Mouse (Mus musculus) gastrocnemius, adult 2 months (tissue): ENCODE measurements around the gene BC049715. TPM values are rescaled to one million over a fixed set of nuclear protein-coding genes. Genes with fewer than 3 reads are reported as not detected.

ENCODE experiments used
- DNase-seq: peaks from one replicate; pipeline ENCODE4 v3.0.0; 2022
- H3K27ac ChIP-seq: fragments of 200-600 bp; 2 replicates; pipeline ENCODE4 v1.8.1; 2022; ENCODE audit warnings: mild to moderate bottlenecking
- H3K4me3 ChIP-seq: fragments of 200-600 bp; 2 replicates; pipeline ENCODE4 v1.8.1; 2022; ENCODE audit warnings: mild to moderate bottlenecking, moderate library complexity
- CTCF ChIP-seq: fragments of 200-600 bp; IDR thresholded peaks from 2 replicates; pipeline ENCODE4 v1.8.1; 2022; ENCODE audit warnings: antibody characterized with exemption, mild to moderate bottlenecking, moderate library complexity
- intact Hi-C: fragments of 180-260 bp; cut with DNase I; formaldehyde crosslinking; loops from one replicate; pipeline ENCODE4 v1.15.1; 2025
- total RNA-seq, 2 experiments: library from RNA; stranded (reverse); gene quantifications; 2 replicates each; pipeline ENCODE4 v1.2.3; 2021

BC049715 gene
- total RNA-seq, 2 experiments from 2014 or later: 0.28 TPM; not detected in 1

- TF ChIP-seq CTCF: no peak
- intact Hi-C loops: no loop called here
- H3K27ac ChIP-seq: no peak overlapping the region
- H3K4me3 ChIP-seq: no peak overlapping the region
- DNase-seq: no peak
These were observed 17.5 kb downstream of the BC049715 start for GRCm38 (mm10) chr6:136844903-136845302.

- no peak overlapping the region for H3K4me3 ChIP-seq
- no peak for DNase-seq
- H3K27ac ChIP-seq: no peak overlapping the region
- intact Hi-C loops: no loop called here
- TF ChIP-seq CTCF: no peak
These were observed 18.5 kb downstream of the BC049715 start for GRCm38 (mm10) chr6:136845706-136846480.

- intact Hi-C loops: no loop called here
- Histone ChIP-seq H3K27ac (no peak overlapping the region), H3K4me3 (no peak overlapping the region)
- TF ChIP-seq CTCF: no peak
- DNase-seq: no peak
These were observed 19.8 kb downstream of the BC049715 start for GRCm38 (mm10) chr6:136847267-136847666.

- Histone ChIP-seq H3K4me3 (no peak overlapping the region), H3K27ac (no peak overlapping the region)
- intact Hi-C loops: no loop called here
- TF ChIP-seq CTCF: peak; percentile 67
- peak; percentile 67 for DNase-seq
These were observed 20.4 kb downstream of the BC049715 start for GRCm38 (mm10) chr6:136847790-136848189.

GRCm38 (mm10) chr6:136848399-136848798 lies 21.0 kb downstream of the BC049715 start:
- H3K4me3 ChIP-seq: no peak overlapping the region
- H3K27ac ChIP-seq: no peak overlapping the region
- DNase-seq: no peak
- TF ChIP-seq CTCF: no peak
- intact Hi-C loops: no loop called here

GRCm38 (mm10) chr6:136848971-136849370 lies 21.5 kb downstream of the BC049715 start:
- Histone ChIP-seq H3K4me3 (no peak overlapping the region), H3K27ac (no peak overlapping the region)
- intact Hi-C loops: no loop called here
- TF ChIP-seq CTCF: no peak
- no peak for DNase-seq

GRCm38 (mm10) chr6:136850267-136850666 lies 22.8 kb downstream of the BC049715 start:
- intact Hi-C loops: no loop called here
- TF ChIP-seq CTCF: no peak
- Histone ChIP-seq H3K27ac (no peak overlapping the region), H3K4me3 (no peak overlapping the region)
- DNase-seq: no peak

GRCm38 (mm10) chr6:136852348-136852747 lies 24.9 kb downstream of the BC049715 start:
- no peak for TF ChIP-seq CTCF
- 0 out of 2 replicates have a peak overlapping the region, but pooled peaks have one; percentile 43 for H3K27ac ChIP-seq
- DNase-seq: no peak
- intact Hi-C loops: no loop called here
- no peak overlapping the region for H3K4me3 ChIP-seq

GRCm38 (mm10) chr6:136852762-136853161 lies 25.3 kb downstream of the BC049715 start:
- TF ChIP-seq CTCF: no peak
- H3K4me3 ChIP-seq: no peak overlapping the region
- no peak for DNase-seq
- intact Hi-C loops: no loop called here
- peak overlapping the region; percentile 43; the same call in 1 of the 2 replicates for H3K27ac ChIP-seq

GRCm38 (mm10) chr6:136854361-136854781 lies 26.9 kb downstream of the BC049715 start:
- intact Hi-C loops: no loop called here
- Histone ChIP-seq H3K27ac (no peak overlapping the region), H3K4me3 (no peak overlapping the region)
- no peak for DNase-seq
- no peak for TF ChIP-seq CTCF

- Histone ChIP-seq H3K27ac (no peak overlapping the region), H3K4me3 (no peak overlapping the region)
- DNase-seq: no peak
- no peak for TF ChIP-seq CTCF
- intact Hi-C loops: no loop called here
These were observed 27.8 kb downstream of the BC049715 start for GRCm38 (mm10) chr6:136855183-136855582.

- TF ChIP-seq CTCF: no peak
- DNase-seq: no peak
- intact Hi-C loops: no loop called here
- Histone ChIP-seq H3K27ac (no peak overlapping the region), H3K4me3 (no peak overlapping the region)
These were observed 28.7 kb downstream of the BC049715 start for GRCm38 (mm10) chr6:136856071-136856636.

- Histone ChIP-seq H3K4me3 (peak within 1 kb of the TSS; percentile 7), H3K27ac (peak within 1 kb of the TSS; percentile 56)
- intact Hi-C loops: no loop called here
- no peak for DNase-seq
- TF ChIP-seq CTCF: no peak
These were observed 29.9 kb downstream of the BC049715 start, which contains the start of gene Art4 for GRCm38 (mm10) chr6:136857186-136857872. TSS of gene Art4 (minus strand) at chr6:136857733.
